Mouse (Mus musculus): ENCODE data around the gene Srl. TPM values are rescaled to one million over a fixed set of nuclear protein-coding genes. Genes with fewer than 3 reads are reported as not detected.
A peak's percentile ranks its signal among the peaks of the same experiment; 100 is the strongest.

Gene Srl
- total RNA-seq, 2 experiments from 2014 or later, result 8.2 to 16.3 TPM

DNA sequence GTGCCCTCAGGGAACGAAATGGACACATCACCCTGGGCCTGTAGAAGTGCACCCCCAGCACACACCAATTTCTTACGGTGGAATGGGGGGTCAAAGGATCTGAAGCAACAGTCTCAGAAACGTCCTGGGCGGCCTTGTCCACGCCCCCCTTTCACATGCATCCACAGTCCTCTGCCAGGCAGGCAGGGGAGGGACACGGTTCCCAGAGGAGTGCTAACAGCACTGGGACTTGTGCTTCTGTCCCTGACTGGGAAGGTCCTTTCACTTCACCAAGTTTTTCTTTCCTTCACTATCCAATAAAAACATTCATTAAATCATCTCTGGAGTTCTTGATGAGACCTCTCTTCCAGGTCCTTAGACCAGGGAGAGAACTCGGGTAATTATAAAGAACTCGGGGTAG is 20.9 kb downstream of the Srl start:
- no peak for ATAC-seq (replicated peaks; ENCODE audit: poor library complexity, severe bottlenecking)

- no peak for ATAC-seq (replicated peaks; ENCODE audit: poor library complexity, severe bottlenecking)
Observed at GRCm38 (mm10) chr16:4519825-4520224, 21.8 kb downstream of the Srl start.

GRCm38 (mm10) chr16:4519157-4519556 is 22.5 kb downstream of the Srl start:
- ATAC-seq (replicated peaks; ENCODE audit: poor library complexity, severe bottlenecking), result peak; percentile 94

- no peak for ATAC-seq (replicated peaks; ENCODE audit: poor library complexity, severe bottlenecking)
Observed at GRCm38 (mm10) chr16:4517906-4518305, 23.7 kb downstream of the Srl start.

- no peak for ATAC-seq (replicated peaks; ENCODE audit: poor library complexity, severe bottlenecking)
Observed at GRCm38 (mm10) chr16:4514383-4514782, 27.2 kb downstream of the Srl start.

DNA sequence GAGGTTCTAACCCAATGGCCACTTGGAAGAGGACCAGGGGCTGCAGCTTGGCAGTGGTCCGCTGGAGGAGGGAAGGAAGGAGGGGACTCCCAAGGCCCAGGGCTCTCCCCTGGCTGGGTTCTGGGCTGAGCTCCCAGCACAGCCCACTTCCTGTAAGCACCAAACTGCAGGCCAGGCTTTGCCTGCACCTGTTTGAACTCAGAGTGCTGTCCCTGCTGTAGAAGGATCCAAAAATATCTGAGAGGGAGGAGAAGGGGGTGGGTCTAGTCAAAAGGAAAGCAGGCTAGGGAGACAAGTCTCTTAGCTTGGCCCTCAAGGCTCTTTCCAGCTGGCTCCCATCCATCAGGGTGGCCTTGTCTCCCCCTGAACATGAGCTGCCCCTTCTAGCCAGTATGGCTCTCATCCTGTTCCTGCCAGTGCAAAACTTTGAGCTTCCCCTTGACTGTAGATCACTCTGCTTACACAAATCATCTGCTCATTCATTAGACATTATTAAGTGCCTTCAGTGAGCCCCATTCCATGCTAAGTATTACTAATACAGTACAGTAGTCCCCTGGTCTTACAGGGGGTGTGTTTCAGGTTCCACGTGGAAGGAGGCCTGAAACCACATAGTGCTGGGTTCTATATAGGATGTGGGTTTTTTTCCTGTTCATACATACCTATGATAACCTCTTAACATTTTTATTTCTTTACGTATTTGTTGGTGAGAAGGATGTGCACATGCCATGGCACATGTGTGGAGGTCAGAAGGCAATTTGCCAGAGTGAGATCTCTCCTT is 28.8 kb downstream of the Srl start:
- ATAC-seq (replicated peaks; ENCODE audit: poor library complexity, severe bottlenecking), result peak; percentile 59; the same call in 1 of the 2 replicates

GRCm38 (mm10) chr16:4511371-4511770 is 30.2 kb downstream of the Srl start:
- no peak for ATAC-seq (replicated peaks; ENCODE audit: poor library complexity, severe bottlenecking)

DNA sequence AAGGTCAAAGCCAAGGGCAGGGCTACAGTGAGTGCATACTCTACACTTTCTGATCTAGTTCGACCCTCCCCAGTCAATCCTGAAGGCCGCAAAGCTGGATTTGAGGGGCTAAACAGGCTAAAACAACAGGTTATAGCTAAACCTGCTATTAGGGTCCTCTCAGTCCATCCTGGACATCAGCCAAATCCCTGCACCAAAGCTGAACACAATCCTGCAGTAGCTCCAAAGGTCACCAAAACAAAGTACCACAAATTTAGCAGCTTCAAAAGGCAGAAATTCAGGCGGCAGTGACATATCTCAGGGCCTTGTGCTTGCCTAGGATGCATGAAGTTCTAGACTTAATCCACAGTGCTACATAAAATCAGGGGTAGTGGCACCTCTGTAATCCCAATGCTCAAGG is 35.4 kb downstream of the Srl start:
- ATAC-seq (replicated peaks; ENCODE audit: poor library complexity, severe bottlenecking), result no peak

- ATAC-seq (replicated peaks; ENCODE audit: poor library complexity, severe bottlenecking), result 0 out of 2 replicates have a peak, but pooled peaks have one; percentile 35
Observed at GRCm38 (mm10) chr16:4503495-4503894, 38.1 kb downstream of the Srl start.

DNA sequence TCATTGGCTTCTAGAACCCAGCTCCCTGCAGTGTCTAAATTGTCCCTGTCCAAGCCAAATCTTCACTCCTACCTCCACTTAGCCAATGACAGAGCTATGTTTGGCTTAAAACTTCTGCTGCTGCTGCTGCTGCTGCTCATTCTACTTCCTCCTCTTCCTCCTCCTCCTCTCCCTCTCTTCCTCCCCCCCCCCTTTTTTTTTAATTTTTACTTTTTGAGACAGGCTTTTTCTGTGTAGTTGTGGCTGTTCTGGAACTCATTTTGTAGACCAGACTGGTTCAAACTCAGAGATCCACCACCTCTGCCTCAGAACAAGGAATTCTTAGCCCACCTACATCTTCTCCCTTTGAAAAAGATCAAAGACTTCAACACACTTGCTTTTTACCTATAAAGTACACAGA is 39.0 kb downstream of the Srl start:
- no peak for ATAC-seq (replicated peaks; ENCODE audit: poor library complexity, severe bottlenecking)

DNA sequence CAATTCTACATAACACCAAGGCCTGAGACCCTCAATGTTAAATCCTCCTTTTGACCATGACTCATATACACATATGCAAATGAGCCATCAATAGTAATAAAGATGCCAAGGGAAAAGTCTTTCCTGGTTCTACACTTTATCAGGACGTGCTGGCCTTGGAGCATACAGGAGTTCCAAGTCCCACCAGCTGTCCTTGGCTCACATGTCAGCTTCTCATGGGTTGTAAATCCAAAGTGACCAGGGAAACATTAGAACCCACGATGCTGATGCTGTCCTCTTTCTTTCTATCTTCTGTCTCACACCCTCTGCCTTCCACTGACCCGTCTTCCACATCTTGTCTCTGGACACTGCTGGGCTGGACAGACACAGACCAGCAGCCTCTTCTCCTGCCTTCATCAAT is 39.9 kb downstream of the Srl start:
- ATAC-seq (replicated peaks; ENCODE audit: poor library complexity, severe bottlenecking), result no peak

DNA sequence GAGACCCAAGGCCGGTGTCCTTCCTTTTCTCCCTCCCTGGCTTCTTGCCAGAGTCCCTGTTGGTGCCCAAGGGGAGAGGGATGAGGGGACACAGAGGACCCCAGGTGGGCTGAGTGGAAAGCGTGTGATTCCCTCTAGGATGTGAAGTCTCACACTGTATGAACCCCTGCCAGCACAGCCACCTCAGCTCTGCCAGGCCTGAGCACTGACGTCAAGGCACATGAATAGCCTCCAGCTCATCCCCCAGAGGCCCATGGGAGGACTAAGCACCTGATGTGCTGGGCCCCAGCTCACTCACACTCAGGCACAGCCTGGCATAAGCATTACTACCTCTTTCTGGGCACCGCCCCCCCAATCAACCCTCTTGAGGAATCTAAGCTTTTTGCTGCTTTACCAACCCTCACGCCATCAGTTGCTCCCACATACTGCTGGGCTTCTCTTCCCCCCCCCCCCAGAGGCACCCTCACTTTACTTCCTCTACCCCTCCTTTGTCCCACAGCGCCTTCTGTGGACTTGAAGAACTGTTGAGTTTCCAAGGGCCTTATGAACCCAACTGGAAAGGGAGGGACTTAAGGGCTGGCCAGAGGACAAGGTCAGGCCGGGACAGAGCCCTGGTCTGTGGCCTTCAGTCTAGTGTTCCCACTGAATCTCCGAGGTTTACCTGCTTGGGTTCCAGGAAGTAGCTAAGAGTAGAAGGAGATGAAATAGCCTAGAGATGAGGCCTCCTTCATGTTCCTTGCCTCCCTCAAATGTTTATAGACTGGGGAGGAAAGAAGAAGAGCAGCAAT is 40.8 kb downstream of the Srl start:
- peak; percentile 69 for ATAC-seq (replicated peaks; ENCODE audit: poor library complexity, severe bottlenecking)

DNA sequence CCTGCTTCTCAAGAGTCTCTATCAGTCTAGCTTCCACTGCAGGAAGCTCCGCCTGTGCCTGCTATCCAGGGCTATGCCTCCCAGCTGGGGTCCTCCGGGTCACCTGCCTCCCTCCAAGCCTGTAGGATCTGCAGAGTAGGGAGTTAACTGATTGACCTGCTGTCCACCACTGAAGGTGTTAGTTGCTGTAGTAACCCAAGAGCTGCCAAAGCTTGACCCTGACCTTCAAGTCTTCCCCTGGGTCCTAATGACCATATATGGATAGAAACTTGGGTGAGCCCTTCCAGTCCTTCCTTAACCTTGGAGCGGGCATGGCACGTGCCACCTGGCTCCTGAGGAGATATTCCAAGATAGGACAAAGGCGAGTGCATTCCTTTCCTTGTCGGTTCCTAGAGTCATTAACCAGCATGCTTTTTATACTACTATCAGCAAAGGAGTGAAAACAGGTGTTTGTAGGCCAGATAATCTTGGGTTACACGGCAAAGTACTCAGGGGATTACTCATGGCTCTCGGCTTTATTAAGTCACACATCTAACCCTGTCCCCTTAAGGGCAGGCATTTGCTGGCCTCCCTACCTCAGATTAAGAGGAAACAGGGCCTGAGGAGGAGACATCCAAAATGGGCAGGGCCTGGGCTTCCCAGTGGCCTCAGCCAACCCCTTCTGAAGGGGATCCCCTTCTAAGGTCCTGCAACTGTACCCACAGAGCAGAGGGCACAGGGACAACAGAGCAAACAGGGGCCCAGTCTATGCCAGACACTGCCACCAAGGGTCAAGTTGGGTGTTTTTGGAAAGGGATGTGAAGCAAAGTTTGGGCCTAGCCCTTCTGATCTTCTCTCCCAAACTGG is 43.6 kb downstream of the Srl start:
- ATAC-seq (replicated peaks; ENCODE audit: poor library complexity, severe bottlenecking), result no peak

DNA sequence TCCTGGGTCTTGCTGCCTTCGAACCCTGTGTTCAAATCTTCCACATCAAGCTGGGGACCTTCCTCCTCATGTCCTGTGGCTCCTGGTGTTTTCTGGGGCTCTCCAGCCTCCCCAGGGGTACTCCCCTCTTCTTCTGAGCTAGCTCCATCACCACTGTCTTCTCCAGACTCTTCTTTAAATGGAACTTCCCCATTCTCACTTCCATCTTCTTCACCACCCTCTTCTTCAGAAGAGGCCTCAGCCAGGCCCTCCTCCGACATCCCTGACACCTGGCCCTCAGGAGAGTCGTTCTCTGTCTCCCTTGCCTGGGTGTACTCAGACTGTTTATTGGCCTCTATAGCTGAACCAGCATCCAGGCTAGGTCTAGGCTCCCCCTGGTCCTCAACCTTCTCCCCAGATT is 45.1 kb downstream of the Srl start:
- peak; percentile 23; the same call in 1 of the 2 replicates for ATAC-seq (replicated peaks; ENCODE audit: poor library complexity, severe bottlenecking)

DNA sequence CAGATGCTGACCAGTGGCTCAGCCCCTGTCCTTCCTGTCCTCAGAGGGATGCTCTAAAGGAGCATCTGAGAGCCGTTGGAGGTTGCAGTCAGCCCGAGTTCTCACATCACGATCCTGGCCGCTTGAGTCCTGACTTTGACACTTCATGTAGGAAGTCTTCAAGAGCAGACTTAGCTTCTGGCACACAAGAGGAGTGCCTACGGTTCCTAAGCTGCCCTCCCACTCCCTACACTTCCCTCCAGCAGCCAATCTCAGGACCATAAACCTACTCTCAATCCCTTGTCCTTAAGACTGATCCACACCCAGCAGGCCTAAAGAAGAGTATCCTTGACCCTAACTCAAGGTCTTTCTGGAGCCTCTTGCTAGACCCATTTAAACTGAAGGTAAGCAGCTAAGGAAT is 45.8 kb downstream of the Srl start:
- ATAC-seq (replicated peaks; ENCODE audit: poor library complexity, severe bottlenecking), result no peak

DNA sequence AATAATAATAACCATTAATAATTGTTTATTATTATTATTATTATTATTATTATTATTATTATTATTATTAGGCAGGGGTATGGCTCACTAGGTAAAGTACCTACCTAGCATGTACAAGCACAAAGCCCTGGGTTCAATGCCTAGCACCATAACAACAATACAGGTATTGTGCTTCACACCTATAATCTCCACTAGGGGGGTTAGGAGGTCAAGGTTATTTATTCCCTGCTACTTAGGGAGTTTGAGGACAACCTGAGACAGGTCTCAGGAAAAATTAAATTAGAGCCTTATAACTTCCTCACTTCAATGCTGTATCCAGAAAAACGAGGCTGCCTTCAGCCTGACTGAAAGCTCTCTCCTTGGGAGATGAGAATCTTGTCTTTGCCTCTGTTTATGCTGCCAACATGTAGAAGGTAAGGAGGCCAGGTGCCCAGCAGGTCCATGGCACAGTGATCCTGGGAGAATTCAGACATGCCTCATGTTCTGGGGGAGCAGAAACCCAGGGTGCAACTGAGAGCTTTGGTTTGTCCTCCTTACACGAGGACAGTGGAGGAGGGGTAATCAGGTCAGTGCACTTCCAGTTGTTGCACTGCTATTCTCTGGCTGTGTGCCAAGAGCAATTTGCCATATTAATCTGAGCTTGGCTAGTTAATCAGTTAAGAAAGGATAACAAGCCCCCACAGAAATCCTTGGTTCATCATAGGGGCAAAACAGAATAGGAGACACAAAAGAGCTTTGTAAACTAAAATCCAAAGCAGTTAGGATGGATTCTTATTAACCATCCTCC is 48.6 kb downstream of the Srl start:
- ATAC-seq (replicated peaks; ENCODE audit: poor library complexity, severe bottlenecking), result no peak

DNA sequence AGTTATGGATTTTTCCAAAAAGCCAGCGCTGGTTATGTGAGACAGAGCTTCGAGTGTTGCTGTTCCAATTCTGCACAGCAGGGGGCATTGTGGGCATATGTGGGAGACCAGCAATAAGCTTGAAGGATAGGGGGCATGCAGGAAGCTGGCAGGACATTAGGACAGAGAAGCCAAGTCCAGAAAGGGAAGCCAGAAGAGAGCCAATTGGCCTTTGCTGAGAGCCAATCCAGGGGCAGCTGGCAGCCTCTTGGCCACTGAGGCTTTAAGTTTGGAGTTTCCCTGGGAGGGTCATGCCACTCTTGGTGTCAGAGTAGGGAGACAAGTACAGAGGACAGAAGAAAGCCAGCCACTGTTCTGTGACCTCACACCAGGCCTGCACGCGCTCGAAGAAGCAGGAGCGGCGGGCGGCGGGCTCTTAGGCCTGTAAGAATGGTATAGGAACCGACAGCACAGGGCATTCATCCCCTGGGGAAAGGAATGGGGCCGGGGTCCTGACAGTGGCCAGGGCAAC is 52.4 kb downstream of the Srl start:
- ATAC-seq (replicated peaks; ENCODE audit: poor library complexity, severe bottlenecking), result peak; percentile 99

GRCm38 (mm10) chr16:4480616-4481265 is 60.9 kb downstream of the Srl start:
- no peak for ATAC-seq (replicated peaks; ENCODE audit: poor library complexity, severe bottlenecking)

- ATAC-seq (replicated peaks; ENCODE audit: poor library complexity, severe bottlenecking), result no peak
Observed at GRCm38 (mm10) chr16:4477591-4478215, 63.9 kb downstream of the Srl start.
